ENCODE assay signal across 9 mouse cellular contexts in the genomic region with DNA sequence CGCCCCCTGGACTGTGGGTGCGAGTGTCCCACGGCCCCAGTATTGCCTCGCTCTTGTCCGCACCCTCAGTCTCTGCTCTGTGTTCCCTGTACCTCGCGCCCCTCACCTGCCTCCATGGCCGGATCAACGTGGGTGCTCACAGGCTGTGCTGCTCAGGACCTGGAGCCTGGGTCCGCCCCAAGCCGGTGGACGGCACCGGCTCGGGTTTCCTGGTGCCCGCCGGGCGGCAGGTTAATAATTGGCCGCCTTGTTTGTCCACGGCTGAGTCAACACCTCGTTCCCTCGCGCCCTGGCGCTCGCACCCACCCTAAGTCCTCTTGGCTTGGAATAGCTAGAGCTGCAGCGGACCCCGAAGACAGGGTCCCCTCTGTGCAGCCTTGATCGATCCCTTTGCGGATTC. TPM values are rescaled to one million over a fixed set of nuclear protein-coding genes. Genes with fewer than 3 reads are reported as not detected.
DNase-seq lines count a peak whose midpoint lies in the region; ATAC-seq and TF ChIP-seq lines count a peak whose summit lies in the region.
"Had no signal": no experiment of that assay in that cellular context is flagged by ENCODE, and none has a peak within 500 bp of the region (broad histone marks: within the 10 kb centered on the region; RNA-seq: fewer than 3 reads in every experiment).

A gene (minus strand): TSS at position 189 of the 400 bp plus-strand sequence.

- peak within 1 kb of the TSS; percentile 59 for H3K4me2 ChIP-seq in kidney, postnatal 0 days (ENCODE audit: low read length)

- no peak for TF ChIP-seq POLR2A in ES-Bruce4 (IDR thresholded peaks at IDR 0.05; ENCODE audit: insufficient read depth, low read length)

- peaks cover 2% of the 10 kb centered on the region for H3K4me1 ChIP-seq in ES-Bruce4 (ENCODE audit: control insufficient read depth, insufficient read depth, low read length)
- peaks cover 16% of the 10 kb centered on the region; the same call in 1 of the 2 replicates for H3K4me1 ChIP-seq in kidney, postnatal 0 days (replicated peaks; ENCODE audit: insufficient read depth, low read length)

- H3K27ac ChIP-seq in ES-Bruce4 (ENCODE audit: insufficient read depth, low read length) = no peak within 1 kb of the TSS
- H3K27ac ChIP-seq in kidney, postnatal 0 days = peak within 1 kb of the TSS; percentile 68

- peaks cover 5% of the 10 kb centered on the region; the same call in 1 of the 2 replicates for H3K9me3 ChIP-seq in ES-Bruce4 (replicated peaks; ENCODE audit: control insufficient read depth, insufficient read depth, low read length, poor library complexity, severe bottlenecking)
- H3K9me3 ChIP-seq in kidney, postnatal 0 days (replicated peaks; ENCODE audit: low read length) = no peaks in the 10 kb centered on the region

- ATAC-seq in erythroid progenitor cell, adult 5-6 weeks (replicated peaks; ENCODE audit: low FRiP score, poor library complexity, severe bottlenecking) = peak; percentile 36; the same call in 1 of the 2 replicates
- peak; percentile 78 for ATAC-seq in kidney, postnatal 0 days (replicated peaks; ENCODE audit: low FRiP score, low read depth)
- ATAC-seq in cerebellum, adult (ENCODE audit: insufficient number of reproducible peaks, low FRiP score, low TSS enrichment) = no peak

- no peaks in the 10 kb centered on the region for H3K36me3 ChIP-seq in ES-Bruce4 (ENCODE audit: control insufficient read depth, insufficient read depth, low read length, poor library complexity, severe bottlenecking)
- H3K36me3 ChIP-seq in kidney, postnatal 0 days (ENCODE audit: insufficient read depth, low read length) = no peaks in the 10 kb centered on the region

- 3% methylated on average over 28 of the region's 28 CpGs for WGBS in kidney, postnatal 0 days

- H3K27me3 ChIP-seq in ES-Bruce4 (ENCODE audit: control insufficient read depth, insufficient read depth, low read length, poor library complexity, severe bottlenecking) = no peaks in the 10 kb centered on the region
- H3K27me3 ChIP-seq in kidney, postnatal 0 days (ENCODE audit: insufficient read depth, low read length) = peaks cover 20% of the 10 kb centered on the region; the same call in 1 of the 2 replicates

- peak within 1 kb of the TSS; percentile 37 for H3K4me3 ChIP-seq in ES-Bruce4 (ENCODE audit: low read depth, low read length)
- peak within 1 kb of the TSS; percentile 13; the same call in 1 of the 2 replicates for H3K4me3 ChIP-seq in kidney, postnatal 0 days (replicated peaks; ENCODE audit: low read depth, low read length)

- TF ChIP-seq EP300 in ES-Bruce4 (IDR thresholded peaks at IDR 0.05; ENCODE audit: insufficient read depth, low read depth, low read length) = no peak

- TF ChIP-seq CTCF in ES-Bruce4 (IDR thresholded peaks at IDR 0.05; ENCODE audit: low read depth, low read length) = no peak
- peak; percentile 12; the same call in 1 of the 2 replicates for TF ChIP-seq CTCF in kidney, postnatal 0 days (IDR thresholded peaks at IDR 0.05; ENCODE audit: low read depth)

- H3K9ac ChIP-seq in ES-Bruce4 (ENCODE audit: low read depth, poor library complexity, severe bottlenecking) = peak within 1 kb of the TSS; percentile 49
- peak within 1 kb of the TSS; percentile 47; the same call in 1 of the 2 replicates for H3K9ac ChIP-seq in kidney, postnatal 0 days (ENCODE audit: low read depth, low read length)

- peak; percentile 40 for DNase-seq in kidney, postnatal 0 days (ENCODE audit: low spot score)
- DNase-seq in lung, postnatal 10 days = peak; percentile 25
- no peak for DNase-seq in ovary, postnatal 14 days (ENCODE audit: low spot score)
- no peak for DNase-seq in cerebellum, postnatal 10 days
- no peak for DNase-seq in adrenal gland, adult 18-20 months (ENCODE audit: low spot score in 2 of 2)

RNA-seq across cellular contexts. Expression of the gene that starts here (rescaled TPM):
- 0.75 TPM in 1 of 2 replicates, not detected in the other for polyA plus RNA-seq in ES-Bruce4 (2011; ENCODE audit: insufficient read depth, insufficient read length, low read depth, missing spikeins)
- total RNA-seq in erythroid progenitor cell, adult 5-6 weeks (2015; ENCODE audit: low replicate concordance) = not detected in 2 replicates
- not detected in 2 replicates for total RNA-seq in erythroid progenitor cell, adult 5-6 weeks (2017; ENCODE audit: low replicate concordance)
- 3.8 and 4.5 TPM in 2 replicates for polyA plus RNA-seq in kidney, postnatal 0 days (2015; fragmentation: Nextera tagmentation; extraction: Ambion mirVana)
- total RNA-seq in adrenal gland, adult 18-20 months (2021) = not detected
- total RNA-seq: hematopoietic stem cell, adult 5-6 weeks had no signal

Comparison
In these comparisons a context has a peak if more than half of its experiments do, and no peak if none do; other contexts are left out.
1. Peak in ATAC-seq in erythroid progenitor cell, adult 5-6 weeks; RNA of the gene not detected or under 1 TPM.
2. DNase-seq: peak in kidney, postnatal 0 days (single experiment) and lung, postnatal 10 days (single experiment); none in ovary, postnatal 14 days (single experiment), cerebellum, postnatal 10 days (0 of 2) and adrenal gland, adult 18-20 months (0 of 2).